Mouse (Mus musculus) embryonic facial prominence, embryonic 10.5 days (tissue): Measurements from ENCODE around the gene Rbsn. TPM values are rescaled to one million over a fixed set of nuclear protein-coding genes. Genes with fewer than 3 reads are reported as not detected.
A peak's percentile ranks its signal among the peaks of the same experiment; 100 is the strongest.

Experiments
- DNase-seq: peaks from one replicate; pipeline ENCODE4 v3.0.0-alpha.2; 2017; ENCODE audit warnings: low spot score
- H3K27ac ChIP-seq: fragments of 300-500 bp; sonication (generic); replicated peaks from 2 replicates; pipeline ENCODE4 v1.5.1; 2016; ENCODE audit warnings: mild to moderate bottlenecking
- H3K27me3 ChIP-seq: fragments of 300-500 bp; sonication (generic); replicated peaks from 2 replicates; pipeline ENCODE4 v1.6.1; 2016; ENCODE audit warnings: low read depth, mild to moderate bottlenecking; ENCODE audit not compliant: poor library complexity, severe bottlenecking
- H3K36me3 ChIP-seq: fragments of 300-500 bp; sonication (generic); replicated peaks from 2 replicates; pipeline ENCODE4 v1.6.1; 2016; ENCODE audit warnings: mild to moderate bottlenecking, moderate library complexity
- H3K4me1 ChIP-seq: fragments of 300-500 bp; sonication (generic); 2 replicates; pipeline ENCODE4 v1.6.1; 2016
- H3K4me3 ChIP-seq: fragments of 300-500 bp; sonication (generic); 2 replicates; pipeline ENCODE4 v1.5.1; 2016; ENCODE audit warnings: mild to moderate bottlenecking, moderate library complexity
- H3K9me3 ChIP-seq: fragments of 300-500 bp; sonication (generic); 2 replicates; pipeline ENCODE4 v1.6.1; 2016; ENCODE audit warnings: mild to moderate bottlenecking
- WGBS: fragments of 180-500 bp; shearing (Covaris S2); methylation state at CpG from one replicate; pipeline ENCODE4 v1.1.7; 2016; 5-methylcytosine and 5-hydroxymethylcytosine counted together
- polyA plus RNA-seq: library from polyadenylated mRNA; unstranded; fragments of >200 nt; fragmentation: Nextera tagmentation; extraction: Ambion mirVana; gene quantifications from 2 replicates; pipeline ENCODE4 v1.2.1, GENCODE M21; 2016

The Rbsn gene
- polyA plus RNA-seq, 1 experiment from 2014 or later = 31.7 TPM

DNA sequence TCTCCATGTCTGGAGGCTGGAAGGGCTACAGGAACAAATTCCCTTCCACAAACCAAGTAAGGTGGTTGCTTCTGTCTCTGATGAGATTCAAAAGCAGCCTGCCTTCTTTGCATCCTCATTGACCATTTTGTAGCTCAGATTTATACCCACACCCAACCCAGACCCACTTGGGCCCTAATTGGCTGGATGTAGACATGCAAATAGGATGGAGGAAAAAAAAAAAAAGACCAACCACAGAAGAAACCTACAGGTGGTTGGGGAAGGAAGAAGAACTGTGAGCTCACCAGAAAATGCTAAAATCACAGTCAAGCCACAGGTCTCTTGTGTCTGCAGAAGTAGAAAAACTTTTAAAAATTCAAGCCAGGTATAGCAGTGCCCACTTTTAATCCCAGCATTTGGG is 14.4 kb upstream of the Rbsn start:
- Histone ChIP-seq H3K4me3 (no peak overlapping the region), H3K27ac (no peak overlapping the region), H3K4me1 (no peaks in the 10 kb centered on the region), H3K27me3 (no peaks in the 10 kb centered on the region), H3K9me3 (no peaks in the 10 kb centered on the region), H3K36me3 (no peaks in the 10 kb centered on the region)
- no peak for DNase-seq

DNA sequence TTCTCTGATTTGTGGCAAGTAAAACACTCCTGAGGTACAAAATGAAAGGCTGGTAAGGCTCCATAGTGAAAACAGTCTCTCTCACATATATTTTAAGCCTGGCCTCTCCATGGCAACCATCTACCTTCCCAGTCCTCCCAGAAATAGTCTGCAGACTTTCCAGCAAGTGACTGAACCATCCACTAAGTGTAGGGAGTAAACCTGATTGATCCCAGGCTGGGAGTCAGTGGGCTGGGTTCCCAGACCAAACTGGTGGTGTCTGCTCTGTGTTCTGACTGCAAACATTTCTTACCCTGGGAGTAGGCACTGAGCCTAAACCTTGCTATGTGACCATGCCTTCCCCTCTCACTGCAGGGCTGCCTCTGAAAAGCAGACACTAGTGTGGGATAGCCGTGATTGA is 10.3 kb upstream of the Rbsn start:
- H3K9me3 ChIP-seq = no peaks in the 10 kb centered on the region
- no peak overlapping the region for H3K4me3 ChIP-seq
- H3K4me1 ChIP-seq = no peaks in the 10 kb centered on the region
- no peaks in the 10 kb centered on the region for H3K27me3 ChIP-seq
- no peak for DNase-seq
- H3K27ac ChIP-seq = no peak overlapping the region
- 89% methylated on average over 1 of the region's 1 CpGs for WGBS
- no peaks in the 10 kb centered on the region for H3K36me3 ChIP-seq

DNA sequence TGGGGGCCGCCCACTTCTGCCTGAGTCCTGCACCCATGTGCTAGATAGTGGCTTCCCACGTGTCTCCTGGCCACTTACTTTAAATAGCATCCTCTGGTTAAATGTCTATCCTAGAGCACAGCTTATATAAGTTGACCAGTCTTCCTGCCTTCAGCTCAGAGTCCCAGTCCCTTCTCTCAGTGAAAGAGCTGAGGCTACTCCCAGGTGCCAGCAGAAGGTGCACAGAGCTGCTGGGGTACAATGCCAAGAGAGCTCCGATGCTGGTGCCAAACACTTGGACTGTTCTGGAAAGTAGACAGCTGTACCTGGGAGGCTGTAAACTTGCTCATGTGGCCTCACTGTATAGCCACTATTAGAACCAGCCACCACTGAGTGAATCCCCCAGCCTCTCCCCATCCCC is 7.3 kb upstream of the Rbsn start:
- Histone ChIP-seq H3K4me3 (no peak overlapping the region), H3K27me3 (no peaks in the 10 kb centered on the region), H3K36me3 (no peaks in the 10 kb centered on the region), H3K9me3 (no peaks in the 10 kb centered on the region), H3K27ac (no peak overlapping the region), H3K4me1 (no peaks in the 10 kb centered on the region)
- WGBS = 86% methylated on average over 3 of the region's 3 CpGs
- DNase-seq = no peak

GRCm38 (mm10) chr6:92221604-92222003 is 6.9 kb upstream of the Rbsn start:
- no peaks in the 10 kb centered on the region for H3K36me3 ChIP-seq
- no peaks in the 10 kb centered on the region for H3K4me1 ChIP-seq
- DNase-seq = no peak
- WGBS = 82% methylated on average over 6 of the region's 6 CpGs
- no peak overlapping the region for H3K27ac ChIP-seq
- no peaks in the 10 kb centered on the region for H3K27me3 ChIP-seq
- no peak overlapping the region for H3K4me3 ChIP-seq
- no peaks in the 10 kb centered on the region for H3K9me3 ChIP-seq

- H3K36me3 ChIP-seq = no peaks in the 10 kb centered on the region
- H3K9me3 ChIP-seq = no peaks in the 10 kb centered on the region
- peak; percentile 49 for DNase-seq
- 43% methylated on average over 3 of the region's 3 CpGs for WGBS
- H3K27ac ChIP-seq = no peak overlapping the region
- 0 out of 2 replicates have a peak, but pooled peaks cover 4% of the 10 kb centered on the region for H3K4me1 ChIP-seq
- H3K4me3 ChIP-seq = no peak overlapping the region
- no peaks in the 10 kb centered on the region for H3K27me3 ChIP-seq
Measured at GRCm38 (mm10) chr6:92219445-92219844, 4.7 kb upstream of the Rbsn start.

DNA sequence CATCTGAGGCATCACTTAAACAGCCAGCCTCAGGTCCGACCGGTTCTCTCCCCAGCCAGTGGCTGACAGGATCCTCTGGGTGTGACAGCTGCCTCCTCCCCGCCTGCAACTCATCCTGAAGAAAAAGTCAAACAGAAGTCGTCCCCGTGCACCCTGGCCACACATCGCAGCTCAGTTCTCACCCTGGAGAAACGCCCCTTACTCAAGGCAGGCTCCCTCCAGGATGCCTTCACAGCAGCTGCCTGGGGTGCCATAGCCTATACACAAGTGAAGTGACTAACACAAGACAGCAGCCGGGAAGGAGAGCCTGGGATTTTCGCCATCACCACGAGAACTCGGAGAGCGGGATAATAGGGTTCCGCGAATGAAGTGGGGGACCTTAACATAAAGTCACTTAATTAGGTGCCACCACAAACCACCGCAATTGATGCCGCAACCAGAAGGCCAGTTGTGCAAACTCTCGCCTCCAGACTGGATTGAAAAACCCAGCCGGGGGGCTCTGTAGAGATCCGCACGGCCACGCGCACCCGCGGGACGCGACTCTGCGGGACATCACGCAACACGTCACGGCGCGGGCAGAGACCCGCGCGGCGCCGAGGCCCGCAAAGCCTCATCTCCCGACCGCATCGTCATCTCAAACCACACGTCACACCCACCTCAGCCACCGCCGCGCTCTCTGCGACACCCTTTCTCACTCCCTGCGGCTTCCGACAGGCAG is 511 bp downstream of the Rbsn start:
- Histone ChIP-seq H3K36me3 (peaks cover 22% of the 10 kb centered on the region), H3K4me3 (peak overlapping the region; percentile 98), H3K9me3 (no peaks in the 10 kb centered on the region), H3K27ac (peak overlapping the region; percentile 90), H3K27me3 (no peaks in the 10 kb centered on the region), H3K4me1 (peaks cover 14% of the 10 kb centered on the region)
- DNase-seq = no peak
- WGBS = under 1% methylated on average over 48 of the region's 48 CpGs

GRCm38 (mm10) chr6:92199414-92199813 is 15.3 kb downstream of the Rbsn start:
- no peaks in the 10 kb centered on the region for H3K27me3 ChIP-seq
- no peaks in the 10 kb centered on the region for H3K4me1 ChIP-seq
- H3K27ac ChIP-seq = no peak overlapping the region
- WGBS = 97% methylated on average over 8 of the region's 8 CpGs
- H3K9me3 ChIP-seq = no peaks in the 10 kb centered on the region
- DNase-seq = no peak
- H3K36me3 ChIP-seq = peaks cover 90% of the 10 kb centered on the region
- H3K4me3 ChIP-seq = no peak overlapping the region

DNA sequence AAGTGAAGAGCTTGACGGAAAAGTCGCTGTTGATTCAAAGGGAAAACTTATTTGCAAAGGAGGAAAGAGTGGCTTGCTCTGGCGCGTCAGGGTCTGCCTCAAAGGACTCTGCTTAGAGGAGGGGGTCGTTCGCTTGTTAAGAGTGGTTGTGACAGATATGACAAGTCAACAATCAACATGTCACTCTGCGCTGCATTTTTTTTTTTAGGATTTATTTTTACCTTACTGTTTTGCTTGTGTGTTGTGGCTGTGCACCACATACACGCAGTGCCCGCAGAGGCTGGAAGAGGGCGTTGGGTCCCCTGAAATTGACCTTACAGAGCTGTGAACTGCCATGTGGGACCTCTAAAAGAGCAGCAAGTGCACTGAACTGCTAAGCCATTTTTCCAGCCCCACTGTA is 30.5 kb downstream of the Rbsn start:
- Histone ChIP-seq H3K9me3 (no peaks in the 10 kb centered on the region; the same call in 1 of the 2 replicates), H3K27ac (peak overlapping the region; percentile 86), H3K4me3 (peak overlapping the region; percentile 91), H3K27me3 (no peaks in the 10 kb centered on the region), H3K4me1 (peaks cover 16% of the 10 kb centered on the region), H3K36me3 (peaks cover 65% of the 10 kb centered on the region)
- DNase-seq = no peak
- 7% methylated on average over 10 of the region's 10 CpGs for WGBS

DNA sequence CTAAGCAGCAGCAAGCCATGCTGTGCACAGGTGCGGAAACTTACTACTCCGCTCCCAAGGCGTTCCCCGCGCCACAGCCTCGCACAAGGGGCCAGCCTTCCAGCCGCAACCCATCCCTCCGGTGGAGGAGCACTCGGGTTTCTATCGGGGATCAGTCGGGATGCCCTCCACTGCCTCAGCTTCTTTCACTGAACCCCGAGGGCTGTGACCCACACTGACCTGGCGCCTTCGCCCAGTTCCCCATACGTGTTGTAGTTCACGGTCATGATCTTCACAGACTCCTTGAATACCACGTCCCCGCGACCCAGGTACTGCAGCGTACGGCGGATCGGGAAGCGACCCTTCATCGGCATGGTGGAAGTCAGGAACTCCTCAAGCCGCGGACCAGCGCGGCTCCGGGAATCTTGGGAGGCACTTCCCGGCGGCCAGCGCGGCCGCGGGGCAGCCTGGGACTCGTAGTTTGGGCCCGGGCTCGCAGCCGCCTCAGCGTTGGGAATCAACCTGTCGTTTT is 31.0 kb downstream of the Rbsn start, which contains the start of gene Mrps25:
Gene Mrps25, minus strand, starts transcription at position 413 of the 511 bp plus-strand sequence.
- Histone ChIP-seq H3K27me3 (no peaks in the 10 kb centered on the region), H3K4me3 (peak within 1 kb of the TSS; percentile 91), H3K27ac (peak within 1 kb of the TSS; percentile 86), H3K4me1 (peaks cover 16% of the 10 kb centered on the region), H3K9me3 (peaks cover 5% of the 10 kb centered on the region; the same call in 1 of the 2 replicates), H3K36me3 (peaks cover 65% of the 10 kb centered on the region)
- DNase-seq = peak; percentile 85
- WGBS = under 1% methylated on average over 42 of the region's 42 CpGs

GRCm38 (mm10) chr6:92176450-92176849 is 38.3 kb downstream of the Rbsn start:
- WGBS = 95% methylated on average over 1 of the region's 1 CpGs
- H3K9me3 ChIP-seq = peaks cover 5% of the 10 kb centered on the region; the same call in 1 of the 2 replicates
- peaks cover 94% of the 10 kb centered on the region for H3K36me3 ChIP-seq
- no peaks in the 10 kb centered on the region for H3K27me3 ChIP-seq
- no peaks in the 10 kb centered on the region for H3K4me1 ChIP-seq
- DNase-seq = no peak
- H3K27ac ChIP-seq = no peak overlapping the region
- no peak overlapping the region for H3K4me3 ChIP-seq

- Histone ChIP-seq H3K27me3 (no peaks in the 10 kb centered on the region), H3K4me3 (no peak overlapping the region), H3K9me3 (no peaks in the 10 kb centered on the region), H3K27ac (no peak overlapping the region), H3K4me1 (no peaks in the 10 kb centered on the region), H3K36me3 (peaks cover 98% of the 10 kb centered on the region)
- DNase-seq = no peak
- 95% methylated on average over 1 of the region's 1 CpGs for WGBS
Measured at GRCm38 (mm10) chr6:92162724-92163123, 52.0 kb downstream of the Rbsn start.

DNA sequence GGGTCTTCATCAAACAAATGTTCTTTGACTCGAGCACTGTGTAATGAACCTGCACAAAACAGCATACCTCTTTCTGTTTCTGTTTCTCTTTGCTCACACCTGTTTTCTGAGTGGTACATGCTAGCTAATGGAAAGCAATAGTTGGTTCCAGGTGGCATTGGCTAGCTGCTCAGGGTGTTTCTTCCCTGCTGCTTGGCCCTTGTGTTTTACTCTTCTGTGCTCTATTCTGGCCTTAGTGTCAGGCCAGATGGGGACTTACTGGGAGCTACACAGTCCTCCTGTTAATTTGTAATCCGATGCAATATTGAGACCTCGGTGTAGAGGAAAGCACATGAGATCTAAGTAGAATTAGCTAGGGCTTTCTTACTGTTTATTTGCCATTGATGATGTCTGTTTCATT is 55.9 kb downstream of the Rbsn start:
- Histone ChIP-seq H3K27me3 (no peaks in the 10 kb centered on the region), H3K36me3 (peaks cover 100% of the 10 kb centered on the region), H3K4me3 (no peak overlapping the region), H3K9me3 (no peaks in the 10 kb centered on the region), H3K27ac (no peak overlapping the region), H3K4me1 (no peaks in the 10 kb centered on the region)
- 94% methylated on average over 3 of the region's 3 CpGs for WGBS
- DNase-seq = no peak

GRCm38 (mm10) chr6:92153774-92154173 is 61.0 kb downstream of the Rbsn start:
- no peaks in the 10 kb centered on the region for H3K9me3 ChIP-seq
- 88% methylated on average over 1 of the region's 1 CpGs for WGBS
- no peak overlapping the region for H3K27ac ChIP-seq
- H3K27me3 ChIP-seq = no peaks in the 10 kb centered on the region
- no peaks in the 10 kb centered on the region for H3K4me1 ChIP-seq
- DNase-seq = no peak
- H3K4me3 ChIP-seq = no peak overlapping the region
- peaks cover 97% of the 10 kb centered on the region for H3K36me3 ChIP-seq
